In the genomic region with DNA sequence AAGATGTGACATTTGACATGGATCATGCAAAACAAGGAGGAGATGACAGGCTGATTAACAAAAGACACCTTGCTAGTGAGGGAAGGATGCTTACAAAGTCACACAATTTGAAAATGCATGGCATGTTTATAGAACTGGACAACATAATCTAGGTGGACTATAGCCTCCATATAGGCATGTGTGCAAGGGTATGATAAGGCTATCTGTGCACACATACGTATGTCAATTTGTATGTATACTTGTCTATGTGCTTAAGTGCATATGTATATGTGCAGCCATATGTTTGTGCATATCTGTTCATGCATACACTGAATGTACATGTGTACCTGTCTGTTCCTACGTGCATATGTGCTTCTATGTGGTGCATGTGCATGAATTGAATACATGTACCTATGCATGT, we compare ENCODE assay signal across 23 mouse cellular contexts.
A peak's percentile ranks its signal among the peaks of the same experiment; 100 is the strongest.
DNase-seq lines count a peak whose midpoint lies in the region; ATAC-seq and TF ChIP-seq lines count a peak whose summit lies in the region.
"Had no signal": no experiment of that assay in that cellular context is flagged by ENCODE, and none has a peak within 500 bp of the region (broad histone marks: within the 10 kb centered on the region; RNA-seq: fewer than 3 reads in every experiment).

No protein-coding gene starts in this region.

- no peaks in the 10 kb centered on the region for H3K27me3 ChIP-seq in liver, embryonic 12.5 days (replicated peaks)
- no peaks in the 10 kb centered on the region for H3K27me3 ChIP-seq in liver, postnatal 0 days (ENCODE audit: insufficient read depth, low read length)
- no peaks in the 10 kb centered on the region for H3K27me3 ChIP-seq in liver, embryonic 14.5 days (ENCODE audit: control insufficient read depth, insufficient read depth, low read length)
- no peaks in the 10 kb centered on the region for H3K27me3 ChIP-seq in liver, embryonic 11.5 days (replicated peaks; ENCODE audit: control insufficient read depth, insufficient read depth, low read length)
- H3K27me3 ChIP-seq in liver, embryonic 15.5 days, result no peaks in the 10 kb centered on the region
- H3K27me3 ChIP-seq: embryonic facial prominence, embryonic 12.5 days; forebrain, embryonic 13.5 days; forebrain, embryonic 15.5 days had no signal

- no peak for TF ChIP-seq CTCF in liver, postnatal 0 days (IDR thresholded peaks at IDR 0.05; ENCODE audit: low read depth)
- no peak for TF ChIP-seq CTCF in liver, embryonic 14.5 days (IDR thresholded peaks at IDR 0.05; ENCODE audit: low read depth)

- H3K9me3 ChIP-seq in liver, embryonic 12.5 days (replicated peaks), result no peaks in the 10 kb centered on the region
- H3K9me3 ChIP-seq in liver, postnatal 0 days (ENCODE audit: low read length), result no peaks in the 10 kb centered on the region
- no peaks in the 10 kb centered on the region for H3K9me3 ChIP-seq in liver, embryonic 14.5 days (ENCODE audit: control insufficient read depth, low read length)
- H3K9me3 ChIP-seq in liver, embryonic 11.5 days (ENCODE audit: control insufficient read depth, low read length), result no peaks in the 10 kb centered on the region
- H3K9me3 ChIP-seq in liver, embryonic 15.5 days (replicated peaks), result no peaks in the 10 kb centered on the region
- H3K9me3 ChIP-seq: embryonic facial prominence, embryonic 10.5 days; embryonic facial prominence, embryonic 12.5 days; forebrain, embryonic 13.5 days; forebrain, embryonic 15.5 days; G1E had no signal

- no peak overlapping the region for H3K27ac ChIP-seq in liver, embryonic 12.5 days
- H3K27ac ChIP-seq in liver, postnatal 0 days (ENCODE audit: low read depth), result no peak overlapping the region
- H3K27ac ChIP-seq in liver, embryonic 14.5 days, result no peak overlapping the region
- H3K27ac ChIP-seq in liver, embryonic 11.5 days (ENCODE audit: low read depth, low read length), result no peak overlapping the region
- H3K27ac ChIP-seq in liver, embryonic 15.5 days (replicated peaks), result no peak overlapping the region
- H3K27ac ChIP-seq: embryonic facial prominence, embryonic 10.5 days; embryonic facial prominence, embryonic 12.5 days; forebrain, embryonic 13.5 days; forebrain, embryonic 15.5 days had no signal

- H3K4me1 ChIP-seq in liver, embryonic 12.5 days, result no peaks in the 10 kb centered on the region
- no peaks in the 10 kb centered on the region for H3K4me1 ChIP-seq in liver, postnatal 0 days (ENCODE audit: insufficient read depth)
- no peaks in the 10 kb centered on the region for H3K4me1 ChIP-seq in liver, embryonic 14.5 days (replicated peaks; ENCODE audit: control insufficient read depth in 2 of 2, insufficient read depth in 2 of 2, low read length in 1 of 2)
- no peaks in the 10 kb centered on the region for H3K4me1 ChIP-seq in liver, embryonic 11.5 days (replicated peaks; ENCODE audit: control insufficient read depth, insufficient read depth, low read length)
- 0 out of 2 replicates have a peak, but pooled peaks cover 3% of the 10 kb centered on the region for H3K4me1 ChIP-seq in liver, embryonic 15.5 days (replicated peaks)
- H3K4me1 ChIP-seq: embryonic facial prominence, embryonic 10.5 days; embryonic facial prominence, embryonic 12.5 days; forebrain, embryonic 13.5 days; forebrain, embryonic 15.5 days had no signal

- TF ChIP-seq EP300 in liver, postnatal 0 days (IDR thresholded peaks at IDR 0.05; ENCODE audit: low read depth), result no peak
- TF ChIP-seq EP300 in liver, embryonic 14.5 days (IDR thresholded peaks at IDR 0.05; ENCODE audit: low read depth), result 0 out of 2 replicates have a peak, but pooled peaks have one; percentile 14

- no peak overlapping the region for H3K4me3 ChIP-seq in liver, embryonic 12.5 days
- H3K4me3 ChIP-seq in liver, postnatal 0 days (ENCODE audit: low read depth, low read length), result no peak overlapping the region
- H3K4me3 ChIP-seq in liver, embryonic 14.5 days (ENCODE audit: insufficient read depth in 1 of 2, low read depth in 2 of 2, low read length in 2 of 2), result no peak overlapping the region
- H3K4me3 ChIP-seq in liver, embryonic 11.5 days (ENCODE audit: low read depth, low read length), result no peak overlapping the region
- no peak overlapping the region for H3K4me3 ChIP-seq in liver, embryonic 15.5 days (replicated peaks)
- H3K4me3 ChIP-seq: embryonic facial prominence, embryonic 10.5 days; embryonic facial prominence, embryonic 12.5 days; forebrain, embryonic 13.5 days; forebrain, embryonic 15.5 days had no signal

- H3K36me3 ChIP-seq in liver, embryonic 12.5 days, result no peaks in the 10 kb centered on the region
- H3K36me3 ChIP-seq in liver, postnatal 0 days (replicated peaks; ENCODE audit: insufficient read depth, low read length), result no peaks in the 10 kb centered on the region
- no peaks in the 10 kb centered on the region for H3K36me3 ChIP-seq in liver, embryonic 14.5 days (replicated peaks; ENCODE audit: control insufficient read depth, insufficient read depth, low read depth)
- H3K36me3 ChIP-seq in liver, embryonic 11.5 days (ENCODE audit: control insufficient read depth, insufficient read depth, low read length), result no peaks in the 10 kb centered on the region
- no peaks in the 10 kb centered on the region for H3K36me3 ChIP-seq in liver, embryonic 15.5 days (replicated peaks)
- H3K36me3 ChIP-seq: embryonic facial prominence, embryonic 10.5 days; embryonic facial prominence, embryonic 12.5 days; forebrain, embryonic 15.5 days; G1E had no signal

- H3K9ac ChIP-seq in liver, embryonic 12.5 days, result no peak overlapping the region
- no peak overlapping the region for H3K9ac ChIP-seq in liver, postnatal 0 days (replicated peaks)
- no peak overlapping the region for H3K9ac ChIP-seq in liver, embryonic 14.5 days (replicated peaks)
- no peak overlapping the region for H3K9ac ChIP-seq in liver, embryonic 11.5 days (ENCODE audit: low read depth, low read length)
- no peak overlapping the region for H3K9ac ChIP-seq in liver, embryonic 15.5 days
- H3K9ac ChIP-seq: embryonic facial prominence, embryonic 12.5 days; forebrain, embryonic 13.5 days; forebrain, embryonic 15.5 days had no signal

- 58% methylated on average over 2 of the region's 2 CpGs for WGBS in liver, embryonic 12.5 days (ENCODE audit: insufficient replicate concordance)
- 73% methylated on average over 2 of the region's 2 CpGs for WGBS in liver, postnatal 0 days (ENCODE audit: insufficient replicate concordance)
- 47% methylated on average over 2 of the region's 2 CpGs for whole genome bisulfite sequencing in liver, embryonic 14.5 days (ENCODE audit: insufficient replicate concordance)
- 75% methylated on average over 2 of the region's 2 CpGs for WGBS in liver, embryonic 11.5 days
- 60% methylated on average over 2 of the region's 2 CpGs for WGBS in liver, embryonic 15.5 days (ENCODE audit: insufficient replicate concordance)

- ATAC-seq in liver, embryonic 12.5 days, result peak; percentile 65
- ATAC-seq in liver, postnatal 0 days, result no peak
- peak; percentile 62; the same call in 1 of the 2 replicates for ATAC-seq in liver, embryonic 14.5 days (ENCODE audit: insufficient read depth)
- ATAC-seq in liver, embryonic 11.5 days (replicated peaks; ENCODE audit: low FRiP score), result no peak
- peak; percentile 61 for ATAC-seq in liver, embryonic 15.5 days (ENCODE audit: insufficient read depth)
- ATAC-seq: activated CD4-positive, CD25-positive, alpha-beta regulatory T cell, adult 4 months; CD4-positive, CD25-positive, alpha-beta regulatory T cell, adult 4 months; forebrain, embryonic 13.5 days; forebrain, embryonic 15.5 days; Patski had no signal

- H3K4me2 ChIP-seq in liver, embryonic 12.5 days, result no peak overlapping the region
- H3K4me2 ChIP-seq in liver, postnatal 0 days (ENCODE audit: low read depth, low read length), result no peak overlapping the region
- no peak overlapping the region for H3K4me2 ChIP-seq in liver, embryonic 14.5 days (ENCODE audit: low read depth)
- no peak overlapping the region for H3K4me2 ChIP-seq in liver, embryonic 11.5 days
- H3K4me2 ChIP-seq in liver, embryonic 15.5 days, result no peak overlapping the region
- H3K4me2 ChIP-seq: embryonic facial prominence, embryonic 12.5 days; forebrain, embryonic 13.5 days; forebrain, embryonic 15.5 days had no signal

- DNase-seq in liver, postnatal 0 days, result no peak
- no peak for DNase-seq in liver, embryonic 14.5 days (ENCODE audit: low read depth in 3 of 3, low spot score in 3 of 3)
- no peak for DNase-seq in liver, embryonic 11.5 days (ENCODE audit: low spot score)
- no peak for DNase-seq in layer of hippocampus, adult 18-20 months (ENCODE audit: low spot score in 2 of 2)
- DNase-seq: adrenal gland, adult 8-10 months; adrenal gland, postnatal 14 days; adrenal gland, postnatal 36 days; B cell, adult 2 months; cerebellum, adult 11-12 months; cerebellum, adult 2 months; cerebellum, adult 9-10 months; cerebellum, postnatal 10 days; cerebellum, postnatal 25 days had no signal

Comparison
In these comparisons a context has a peak if more than half of its experiments do, and no peak if none do; other contexts are left out.
1. ATAC-seq: peak in liver, embryonic 12.5 days (single experiment), liver, embryonic 14.5 days (single experiment) and liver, embryonic 15.5 days (single experiment); none in liver, postnatal 0 days (single experiment) and liver, embryonic 11.5 days (single experiment).